Mouse (Mus musculus) heart, embryonic 11.5 days (tissue): Measurements from ENCODE around the gene Dpf1. TPM values are rescaled to one million over a fixed set of nuclear protein-coding genes. Genes with fewer than 3 reads are reported as not detected.

Experiments used
- ATAC-seq: fragments of 200-750 bp; cut with Nextera tagmentation; replicated peaks from 2 replicates; pipeline ENCODE4 v1.8.0; 2017; ENCODE audit warnings: moderate library complexity; ENCODE audit not compliant: insufficient number of reproducible peaks, low FRiP score, low TSS enrichment
- H3K27ac ChIP-seq: fragments of 300-500 bp; sonication (generic); 2 replicates; pipeline ENCODE4 v1.5.1; 2014; ENCODE audit warnings: mild to moderate bottlenecking, low read depth, low read length
- H3K27me3 ChIP-seq: fragments of 300-500 bp; sonication (generic); 2 replicates; pipeline ENCODE4 v1.6.1; 2014; ENCODE audit warnings: mild to moderate bottlenecking, low read length, mixed read lengths; ENCODE audit not compliant: control insufficient read depth, insufficient read depth
- H3K36me3 ChIP-seq: fragments of 300-500 bp; sonication (generic); 2 replicates; pipeline ENCODE4 v1.6.1; 2014; ENCODE audit warnings: mild to moderate bottlenecking, low read length, moderate library complexity, mixed read lengths; ENCODE audit not compliant: control insufficient read depth, insufficient read depth
- H3K4me1 ChIP-seq: fragments of 300-500 bp; sonication (generic); 2 replicates; pipeline ENCODE4 v1.6.1; 2014; ENCODE audit warnings: low read length; ENCODE audit not compliant: control insufficient read depth, insufficient read depth
- H3K4me2 ChIP-seq: fragments of 300-500 bp; sonication (generic); 2 replicates; pipeline ENCODE4 v1.6.1; 2014; ENCODE audit warnings: mild to moderate bottlenecking, moderate library complexity
- H3K4me3 ChIP-seq: fragments of 300-500 bp; sonication (generic); 2 replicates; pipeline ENCODE4 v1.5.1; 2014; ENCODE audit warnings: low read depth, low read length
- H3K9ac ChIP-seq: fragments of 300-500 bp; sonication (generic); 2 replicates; pipeline ENCODE4 v1.6.1; 2014; ENCODE audit warnings: mild to moderate bottlenecking, low read depth, low read length, moderate library complexity
- H3K9me3 ChIP-seq: fragments of 300-500 bp; sonication (generic); replicated peaks from 2 replicates; pipeline ENCODE4 v1.6.1; 2016; ENCODE audit warnings: low read length; ENCODE audit not compliant: control insufficient read depth
- WGBS: fragments of 180-500 bp; shearing (Covaris S2); extraction: QIAGEN DNeasy Blood & Tissue Kit; methylation state at CpG from one replicate; pipeline ENCODE4 v1.1.7; 2014; ENCODE audit not compliant: insufficient replicate concordance; 5-methylcytosine and 5-hydroxymethylcytosine counted together
- polyA plus RNA-seq: library from polyadenylated mRNA; unstranded; fragments of >200 nt; fragmentation: Nextera tagmentation; extraction: Ambion mirVana; gene quantifications from 2 replicates; pipeline ENCODE4 v1.2.1, GENCODE M21; 2014

Gene Dpf1
- polyA plus RNA-seq, 1 experiment from 2014 or later = 3.3 TPM

DNA sequence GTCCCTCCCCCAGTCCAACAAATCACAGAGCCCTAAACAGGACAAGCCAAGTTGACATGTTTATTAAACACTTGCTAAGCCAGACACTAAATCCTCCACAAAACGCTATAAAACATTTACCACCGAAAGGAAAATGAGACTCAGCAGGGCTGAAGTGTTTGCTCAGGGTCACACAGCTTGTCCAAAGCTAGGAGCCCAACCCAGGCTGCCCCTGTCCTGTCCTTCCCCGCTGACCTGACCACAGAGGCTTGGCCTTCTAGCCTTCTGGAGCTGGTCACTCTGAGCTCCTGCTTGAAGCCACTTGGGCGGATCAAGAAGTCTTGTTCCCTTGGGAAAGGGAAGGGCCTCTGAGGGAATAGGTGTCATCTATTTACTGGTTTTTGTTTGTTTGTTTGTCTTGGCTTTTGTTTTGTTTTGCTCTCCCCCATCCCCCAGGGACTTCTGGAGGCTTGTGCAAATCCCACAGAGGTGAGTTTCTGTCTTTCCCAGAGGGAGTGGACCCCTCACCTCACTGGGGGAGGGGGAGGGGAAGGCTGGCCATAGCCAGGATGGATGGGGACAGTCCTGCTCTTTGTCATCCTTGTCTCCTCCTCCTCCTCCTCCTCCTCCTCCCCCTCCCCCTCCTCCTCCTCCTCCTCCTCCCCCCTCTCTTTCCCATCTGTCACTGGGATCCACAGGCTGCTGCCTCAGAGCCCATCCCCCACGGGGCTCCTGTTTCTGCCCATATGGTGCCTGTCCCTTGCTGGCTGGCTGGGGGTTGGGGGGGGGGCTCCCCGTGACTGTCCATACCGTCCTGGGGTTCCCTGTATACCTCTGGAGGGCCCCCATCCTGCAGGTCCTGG is 11.9 kb upstream of the Dpf1 start:
- H3K27me3 ChIP-seq = peaks cover 26% of the 10 kb centered on the region
- ATAC-seq = no peak

DNA sequence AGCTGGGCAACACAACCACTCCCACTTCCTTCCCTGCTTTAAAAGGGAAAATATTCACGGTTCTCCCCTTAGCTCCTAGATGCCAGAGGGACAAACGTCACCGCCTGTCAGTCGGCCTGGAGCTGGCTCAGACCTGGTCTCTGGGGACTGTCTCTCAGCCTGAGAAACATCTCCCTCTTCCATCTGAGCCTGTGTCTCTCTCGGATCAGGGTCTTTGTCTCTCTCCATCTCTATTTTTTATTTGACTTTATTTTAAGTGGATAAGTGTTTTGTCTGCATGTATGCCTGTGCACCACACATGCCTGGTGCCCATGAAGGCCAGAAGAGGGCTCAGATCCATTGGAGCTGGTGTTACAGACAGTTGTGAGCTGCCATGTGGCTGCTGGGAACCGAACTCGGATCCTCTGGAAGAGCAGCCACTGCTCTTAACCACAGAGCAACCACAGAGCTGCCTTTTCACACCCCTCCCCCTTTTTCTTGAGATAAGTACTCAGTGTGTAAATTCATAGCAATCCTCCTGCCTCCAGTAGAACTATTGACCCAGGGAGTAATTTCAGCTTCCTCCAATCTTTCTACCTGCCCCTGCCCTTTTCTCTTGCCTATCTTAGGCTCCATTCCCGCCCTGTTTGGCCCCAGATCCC is 11.2 kb upstream of the Dpf1 start:
- H3K4me1 ChIP-seq = peaks cover 29% of the 10 kb centered on the region
- peak overlapping the region; percentile 27; the same call in 1 of the 2 replicates for H3K4me2 ChIP-seq
- 0 out of 2 replicates have a peak overlapping the region, but pooled peaks have one; percentile 17 for H3K9ac ChIP-seq

More for the DNA sequence above, 11.9 kb upstream of the Dpf1 start:
- 33% methylated on average over 5 of the region's 7 CpGs for WGBS
- Histone ChIP-seq H3K27ac (0 out of 2 replicates have a peak overlapping the region, but pooled peaks have one; percentile 59), H3K9ac (0 out of 2 replicates have a peak overlapping the region, but pooled peaks have one; percentile 17), H3K4me2 (peak overlapping the region; percentile 27; the same call in 1 of the 2 replicates), H3K4me1 (peaks cover 29% of the 10 kb centered on the region), H3K36me3 (no peaks in the 10 kb centered on the region), H3K9me3 (no peaks in the 10 kb centered on the region), H3K4me3 (no peak overlapping the region)

DNA sequence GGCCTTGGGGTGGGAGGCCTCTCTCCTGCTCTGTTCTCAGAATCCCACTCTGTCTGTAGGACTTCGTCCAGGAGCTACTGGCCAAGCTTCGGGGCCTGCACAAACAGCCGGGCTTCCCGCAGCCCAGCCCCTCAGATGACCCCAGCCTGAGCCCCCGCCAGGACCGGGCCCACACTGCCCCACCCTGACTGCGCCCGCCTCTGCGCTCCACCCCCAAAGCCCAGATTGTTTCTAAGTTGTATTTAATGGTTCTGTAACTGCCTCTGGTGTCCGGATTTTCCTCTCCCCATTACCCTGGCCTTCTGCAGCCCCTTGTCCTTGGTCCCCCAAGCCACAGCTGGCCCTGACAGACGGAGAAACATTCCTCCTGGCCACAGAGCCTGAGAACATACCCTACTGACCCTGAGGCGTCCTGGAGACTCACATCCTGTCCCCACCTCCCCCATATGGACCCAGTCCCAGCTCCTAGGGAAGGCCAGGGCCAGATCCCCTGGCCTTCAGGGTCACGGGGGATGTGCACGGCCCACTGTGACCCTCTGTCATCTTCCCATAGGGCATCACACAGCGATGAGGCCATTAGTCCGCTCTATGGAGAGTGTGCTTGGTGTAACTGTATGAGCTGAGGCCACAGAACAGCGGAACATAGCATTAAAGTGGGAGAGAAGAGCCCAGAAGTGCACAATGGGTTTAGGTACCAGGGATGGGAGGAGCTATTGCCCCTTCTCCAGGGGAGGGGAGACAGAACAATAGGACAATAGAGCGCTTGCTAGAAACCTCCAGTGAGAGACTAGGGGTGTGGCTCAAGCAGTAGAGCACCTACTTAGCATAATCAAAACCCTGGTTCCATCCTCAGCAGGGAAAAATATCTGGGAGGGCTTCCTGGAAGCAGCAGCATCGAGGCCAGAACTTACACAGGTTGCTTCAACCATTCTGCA is 10.4 kb upstream of the Dpf1 start:
- Histone ChIP-seq H3K4me1 (peaks cover 29% of the 10 kb centered on the region), H3K27me3 (peaks cover 16% of the 10 kb centered on the region), H3K4me3 (no peak overlapping the region), H3K27ac (peak overlapping the region; percentile 59), H3K9ac (no peak overlapping the region), H3K4me2 (no peak overlapping the region), H3K9me3 (no peaks in the 10 kb centered on the region), H3K36me3 (no peaks in the 10 kb centered on the region)
- no peak for ATAC-seq
- 27% methylated on average over 19 of the region's 19 CpGs for WGBS

More for the DNA sequence above, 11.2 kb upstream of the Dpf1 start:
- peaks cover 20% of the 10 kb centered on the region for H3K27me3 ChIP-seq
- no peaks in the 10 kb centered on the region for H3K36me3 ChIP-seq
- H3K9me3 ChIP-seq = no peaks in the 10 kb centered on the region
- ATAC-seq = no peak
- H3K27ac ChIP-seq = peak overlapping the region; percentile 59; the same call in 1 of the 2 replicates
- H3K4me3 ChIP-seq = no peak overlapping the region
- WGBS = 21% methylated on average over 8 of the region's 8 CpGs

DNA sequence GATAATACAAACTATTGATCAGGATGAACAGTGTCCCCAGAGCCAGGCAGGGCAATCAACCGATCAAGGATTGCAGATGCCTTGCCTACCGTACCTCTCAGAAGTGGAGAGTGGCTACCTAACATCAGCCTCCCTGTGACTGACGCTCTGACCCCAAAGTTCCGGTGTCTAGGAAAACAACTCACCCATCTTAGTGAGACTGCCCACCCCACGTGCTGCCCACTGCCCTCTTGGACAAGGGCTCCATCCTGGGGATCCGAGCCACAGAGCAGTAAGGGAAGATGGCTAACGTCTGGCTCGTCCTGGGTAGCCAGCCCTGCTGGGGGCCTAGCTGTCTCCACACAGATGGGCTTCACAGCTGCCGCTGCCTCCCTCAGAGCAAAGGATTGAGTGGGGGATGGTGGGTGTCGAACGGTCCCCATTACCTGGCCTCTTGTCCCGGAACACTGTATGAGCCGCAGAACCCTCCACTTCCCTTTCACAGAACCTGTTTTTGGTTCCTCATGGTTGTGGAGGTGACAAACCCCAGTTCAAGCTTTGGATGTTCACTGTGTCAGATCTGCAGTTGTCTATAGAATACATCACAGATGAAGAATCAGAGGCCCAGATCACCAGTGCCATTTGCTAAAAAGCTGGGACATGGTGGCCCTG is 9.5 kb upstream of the Dpf1 start:
- ATAC-seq = no peak
- Histone ChIP-seq H3K27me3 (peaks cover 16% of the 10 kb centered on the region), H3K9ac (no peak overlapping the region), H3K4me2 (no peak overlapping the region), H3K9me3 (no peaks in the 10 kb centered on the region), H3K4me3 (no peak overlapping the region), H3K27ac (no peak overlapping the region), H3K4me1 (peaks cover 26% of the 10 kb centered on the region), H3K36me3 (no peaks in the 10 kb centered on the region)
- WGBS = 59% methylated on average over 13 of the region's 13 CpGs

DNA sequence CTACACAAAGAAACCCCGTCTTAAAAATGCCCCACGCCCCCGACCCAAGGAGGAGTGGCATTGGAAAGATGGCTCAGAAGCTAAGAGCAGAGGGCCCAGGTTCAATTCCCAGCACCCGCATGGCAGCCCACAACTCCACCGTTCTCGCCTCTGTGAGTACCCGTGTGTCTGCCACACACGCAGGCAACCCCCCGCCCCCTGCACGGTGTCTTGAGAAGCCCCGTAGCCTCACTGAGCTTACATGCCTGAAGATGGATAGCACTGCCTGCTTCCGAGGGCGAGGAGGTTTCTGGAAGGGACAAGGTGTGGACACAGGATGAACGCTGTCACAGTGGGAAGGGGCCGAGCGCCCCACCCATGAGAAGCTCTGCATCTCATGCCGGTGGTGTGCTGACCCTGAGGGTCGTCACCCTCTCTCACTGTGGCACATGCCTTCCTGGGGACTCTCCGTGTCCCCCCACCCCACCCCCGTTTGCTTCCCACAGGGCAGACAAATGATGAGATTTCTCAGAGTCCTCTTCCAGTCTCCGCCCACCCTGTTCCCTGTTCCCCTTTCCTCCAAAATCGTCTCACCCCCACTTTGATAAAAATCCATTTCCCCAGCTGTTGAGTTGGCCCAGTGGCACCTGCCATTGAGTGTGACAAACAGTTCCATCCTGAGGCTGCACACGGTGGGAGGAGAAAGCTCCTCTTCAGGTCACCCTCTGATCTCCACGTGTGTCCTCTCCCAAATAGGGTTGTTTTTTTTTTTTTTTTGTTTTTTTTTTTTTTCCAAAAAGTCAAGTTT is 7.7 kb upstream of the Dpf1 start:
- no peak overlapping the region for H3K4me2 ChIP-seq
- peaks cover 20% of the 10 kb centered on the region for H3K4me1 ChIP-seq
- 76% methylated on average over 24 of the region's 24 CpGs for WGBS
- H3K4me3 ChIP-seq = no peak overlapping the region
- no peak overlapping the region for H3K9ac ChIP-seq
- H3K27me3 ChIP-seq = peaks cover 10% of the 10 kb centered on the region
- no peaks in the 10 kb centered on the region for H3K36me3 ChIP-seq
- no peak for ATAC-seq
- no peak overlapping the region for H3K27ac ChIP-seq
- no peaks in the 10 kb centered on the region for H3K9me3 ChIP-seq

DNA sequence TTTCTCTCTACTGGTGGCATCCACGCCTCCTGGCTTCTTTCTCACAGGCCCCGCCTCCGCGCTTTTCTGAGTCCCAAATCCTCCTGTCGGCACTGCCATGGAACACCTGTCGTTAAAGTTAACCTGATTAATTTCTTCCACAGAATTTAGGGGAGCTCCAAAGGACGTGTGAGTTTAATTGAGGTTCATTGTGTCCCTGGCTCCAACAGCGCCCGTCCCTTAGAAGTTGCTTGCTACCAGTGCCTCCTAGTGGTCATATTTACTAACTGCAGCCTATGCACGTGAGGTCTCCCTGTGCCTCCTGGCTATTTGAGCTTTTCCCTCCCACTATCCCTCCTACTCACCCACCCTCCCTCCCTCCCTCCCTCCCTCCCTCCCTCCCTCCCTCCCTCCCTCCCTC is 6.8 kb upstream of the Dpf1 start:
- WGBS = 10% methylated on average over 10 of the region's 10 CpGs
- no peak for ATAC-seq
- Histone ChIP-seq H3K4me2 (no peak overlapping the region), H3K27me3 (peaks cover 11% of the 10 kb centered on the region), H3K4me1 (peaks cover 14% of the 10 kb centered on the region), H3K9ac (no peak overlapping the region), H3K36me3 (no peaks in the 10 kb centered on the region), H3K9me3 (no peaks in the 10 kb centered on the region), H3K4me3 (no peak overlapping the region), H3K27ac (no peak overlapping the region)

DNA sequence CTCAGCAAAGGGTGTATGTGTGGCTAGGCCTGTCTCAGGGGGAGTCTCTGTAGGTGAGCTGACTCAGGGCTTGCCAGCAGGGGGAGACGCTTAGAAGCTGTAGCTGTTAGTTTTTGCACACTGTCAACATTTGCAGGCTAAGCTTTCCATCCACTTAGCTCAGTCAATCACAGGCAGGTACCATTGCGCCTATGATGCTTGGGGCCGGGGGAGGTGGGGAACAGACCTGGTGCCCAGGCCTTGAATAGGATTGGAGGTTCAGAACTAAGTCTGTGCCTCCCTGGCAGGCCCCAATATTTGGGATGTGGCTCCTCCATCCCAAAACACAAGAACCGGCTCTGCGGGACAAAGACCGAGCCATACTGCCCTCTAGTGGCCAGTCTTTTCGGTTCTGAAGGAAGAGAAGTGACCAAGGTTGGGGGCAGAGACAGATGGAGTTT is 2.6 kb upstream of the Dpf1 start:
- H3K9ac ChIP-seq = no peak overlapping the region
- H3K4me1 ChIP-seq = peaks cover 12% of the 10 kb centered on the region
- peaks cover 42% of the 10 kb centered on the region for H3K27me3 ChIP-seq
- no peak for ATAC-seq
- no peak overlapping the region for H3K4me2 ChIP-seq
- no peak overlapping the region for H3K4me3 ChIP-seq
- WGBS = 1% methylated on average over 7 of the region's 7 CpGs
- H3K36me3 ChIP-seq = no peaks in the 10 kb centered on the region
- no peak overlapping the region for H3K27ac ChIP-seq
- no peaks in the 10 kb centered on the region; the same call in 1 of the 2 replicates for H3K9me3 ChIP-seq
